Mouse (Mus musculus) cerebellum, adult 11 months (tissue): ENCODE measurements around the gene Bmpr1b.
"Not testable (repeated sequence)": the region's sequence is repeated elsewhere in the genome, so short reads cannot be mapped to it uniquely, and the experiment has no call there.

Source experiments
- DNase-seq: peaks from one replicate; pipeline ENCODE4 v3.0.0; 2022

Bmpr1b gene

GRCm38 (mm10) chr3:142168863-142169521 lies at the start of gene Bmpr1b:
Gene Bmpr1b, minus strand, starts transcription at chr3:142169425.
- DNase-seq: peak; percentile 8

DNA sequence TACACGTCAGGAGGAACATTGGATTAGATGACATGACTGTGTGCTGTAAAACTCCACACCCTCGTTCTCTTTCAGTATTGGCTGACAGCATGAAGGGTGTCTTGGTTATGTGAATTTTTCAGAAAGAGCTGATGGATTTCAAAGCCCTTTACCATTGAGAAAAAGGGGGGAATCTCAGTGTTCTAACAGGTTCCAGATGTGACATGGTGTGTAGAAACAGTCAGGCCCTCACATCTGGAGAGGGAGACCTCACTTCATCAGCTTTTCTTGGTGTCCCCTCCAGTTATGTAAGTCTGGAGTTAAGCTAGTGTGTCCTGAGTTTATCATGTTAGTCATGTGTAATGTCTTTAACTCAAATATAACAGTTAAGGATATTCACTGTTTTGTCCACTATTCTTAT lies 43.6 kb upstream of the Bmpr1b start:
- DNase-seq: no peak

DNA sequence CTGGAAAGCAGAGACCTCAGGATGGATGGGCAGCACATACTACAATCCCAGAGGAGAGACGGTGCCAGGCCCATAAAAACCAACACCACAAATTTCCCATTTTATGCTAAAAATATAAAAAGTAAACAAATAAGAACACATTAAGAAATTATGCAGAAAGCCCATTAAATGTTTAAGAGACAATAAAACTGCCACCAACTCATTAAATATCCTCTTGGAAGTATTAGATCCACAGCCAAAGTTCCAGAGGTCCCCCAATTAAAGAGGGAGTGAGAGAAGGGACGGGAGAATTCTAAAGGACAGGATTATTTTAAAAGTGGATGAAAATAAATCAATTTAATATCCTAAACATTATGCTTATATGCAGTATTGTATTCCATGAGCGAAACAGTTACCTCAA lies 43.0 kb upstream of the Bmpr1b start:
- DNase-seq: no peak

GRCm38 (mm10) chr3:142209981-142210380 lies 40.8 kb upstream of the Bmpr1b start:
- no peak for DNase-seq

- DNase-seq: no peak
Measured at GRCm38 (mm10) chr3:142209057-142209456, 39.8 kb upstream of the Bmpr1b start.

GRCm38 (mm10) chr3:142207488-142207887 lies 38.3 kb upstream of the Bmpr1b start:
- DNase-seq: no peak

DNA sequence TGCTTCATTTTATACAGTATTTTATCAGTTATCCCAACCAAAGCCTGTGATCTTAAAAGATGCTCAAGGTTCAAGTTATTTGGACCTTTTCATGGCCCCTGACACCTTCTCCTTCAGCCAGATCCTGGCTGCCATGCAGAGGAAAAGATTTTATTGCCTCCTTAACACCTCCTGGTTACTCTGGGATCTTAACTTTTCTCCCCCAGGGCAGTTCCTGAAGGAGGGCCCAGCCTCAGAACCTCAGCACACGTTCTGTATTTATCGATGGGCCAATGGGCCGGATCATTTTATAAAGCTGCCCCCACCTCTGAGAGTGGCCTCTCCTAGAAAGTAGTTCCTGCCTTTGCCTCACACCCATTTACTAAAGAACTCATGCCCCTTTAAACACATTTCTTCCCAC lies 37.1 kb upstream of the Bmpr1b start:
- DNase-seq: no peak

DNA sequence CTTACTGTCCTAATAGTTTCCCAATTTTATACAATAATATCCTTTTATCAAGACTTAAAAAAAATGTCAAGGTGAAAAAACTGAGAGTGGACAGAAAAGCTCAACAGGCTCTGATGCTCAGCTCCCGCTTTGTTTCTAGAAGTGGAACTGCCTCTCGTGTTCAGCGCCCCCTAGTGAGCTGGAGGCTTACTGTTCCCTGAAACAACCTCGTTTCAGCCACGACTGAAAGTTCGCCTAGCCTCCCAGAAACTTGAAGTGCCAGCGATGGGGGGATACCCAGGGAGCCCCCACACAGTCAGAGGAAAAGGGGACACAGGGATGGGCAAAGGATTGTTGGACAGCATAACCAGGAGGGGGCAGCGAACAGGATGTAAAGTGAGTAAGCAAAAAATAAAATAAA lies 26.9 kb upstream of the Bmpr1b start:
- DNase-seq: no peak

- not testable (repeated sequence) for DNase-seq
Measured at GRCm38 (mm10) chr3:142191627-142192026, 22.4 kb upstream of the Bmpr1b start.

GRCm38 (mm10) chr3:142186551-142186950 lies 17.3 kb upstream of the Bmpr1b start:
- DNase-seq: no peak

GRCm38 (mm10) chr3:142173996-142174395 lies 4.8 kb upstream of the Bmpr1b start:
- no peak for DNase-seq

DNA sequence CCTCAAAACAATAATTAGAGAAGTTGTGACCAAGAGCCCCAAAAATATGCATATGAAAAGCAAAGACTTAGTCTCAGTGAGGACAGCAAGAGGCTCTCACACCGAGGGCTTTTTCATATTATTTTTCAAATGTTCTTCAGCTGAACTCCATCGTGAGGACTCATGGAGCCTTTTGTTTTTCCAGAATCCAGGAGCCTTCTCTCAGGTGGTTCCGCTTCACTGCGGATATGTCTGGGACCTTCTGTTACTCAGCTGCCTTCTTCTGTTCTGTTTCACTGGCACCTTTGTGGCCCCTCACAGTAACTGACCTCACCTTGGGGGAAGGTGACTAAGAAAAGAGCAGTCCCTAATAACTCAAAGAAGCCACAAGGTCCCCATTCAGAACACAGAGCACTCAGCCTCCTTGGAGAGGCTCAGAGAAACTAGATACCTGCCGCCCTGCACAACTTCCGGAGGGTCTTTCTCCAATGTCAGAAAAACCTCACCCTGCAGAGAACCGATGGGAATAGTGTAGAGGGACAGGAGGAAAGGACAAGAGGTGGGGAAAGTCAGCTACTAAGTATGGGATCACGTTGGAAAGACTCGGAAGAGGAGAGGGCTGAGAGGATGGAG lies 868 bp downstream of the Bmpr1b start:
- no peak for DNase-seq

- no peak for DNase-seq
Measured at GRCm38 (mm10) chr3:142164981-142165380, 4.2 kb downstream of the Bmpr1b start.

GRCm38 (mm10) chr3:142163896-142164295 lies 5.3 kb downstream of the Bmpr1b start:
- no peak for DNase-seq

DNA sequence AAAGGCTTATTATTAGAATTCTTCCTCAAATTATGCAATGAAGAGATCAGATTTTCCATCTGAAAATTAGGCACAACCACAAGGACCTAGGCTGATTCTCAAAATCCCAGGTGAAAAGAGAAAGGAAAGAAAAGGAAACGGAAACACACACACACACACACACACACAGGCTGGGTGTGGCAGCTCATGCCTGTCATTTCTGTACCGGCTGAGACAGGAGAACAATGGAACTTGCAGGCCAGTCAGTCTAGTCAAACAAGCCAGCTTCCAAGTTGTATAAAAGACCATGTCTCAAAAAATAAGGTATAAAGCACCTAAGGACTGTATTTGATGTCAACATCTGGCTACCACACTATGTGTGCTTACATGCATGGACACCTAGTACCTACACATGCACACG lies 7.8 kb downstream of the Bmpr1b start:
- no peak for DNase-seq

DNA sequence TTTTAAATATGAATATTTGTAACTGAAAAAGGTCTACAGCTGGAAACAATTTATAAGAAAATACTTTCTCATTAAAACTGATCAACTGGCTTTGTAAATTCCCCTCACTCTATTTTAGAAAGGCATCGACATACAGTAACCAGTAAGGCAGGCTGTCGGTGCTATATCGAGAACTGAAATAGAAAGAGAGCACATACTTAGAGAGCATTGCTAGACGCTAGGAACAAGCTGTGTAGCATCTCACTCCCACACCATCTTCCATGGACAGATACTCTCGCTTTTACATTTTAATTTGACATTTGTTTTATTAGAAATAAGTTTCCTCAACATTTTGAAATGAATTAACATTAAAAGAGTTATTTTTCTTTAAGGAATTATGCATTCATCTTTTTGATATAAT lies 17.2 kb downstream of the Bmpr1b start:
- DNase-seq: no peak

DNA sequence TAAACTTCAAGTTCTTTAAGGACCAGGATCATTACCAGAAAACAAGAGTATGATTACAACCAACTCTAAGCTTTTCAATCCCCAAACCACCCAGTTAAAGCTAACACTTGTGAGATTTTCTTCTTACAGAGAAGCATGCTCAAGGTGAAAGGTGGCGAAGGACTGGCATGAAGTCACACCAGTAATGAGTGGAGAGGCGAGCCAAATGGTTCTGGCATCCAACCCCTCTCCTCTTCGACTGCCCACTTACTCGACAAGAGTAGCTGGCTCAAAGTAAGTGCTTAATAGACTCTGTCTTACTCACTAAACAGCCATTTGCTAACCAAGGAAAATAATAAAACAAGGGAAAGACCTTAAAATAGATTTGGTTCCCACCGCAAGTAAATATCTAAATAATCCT lies 30.4 kb downstream of the Bmpr1b start:
- no peak for DNase-seq

- DNase-seq: no peak
Measured at GRCm38 (mm10) chr3:142126379-142126778, 42.8 kb downstream of the Bmpr1b start.

- DNase-seq: no peak
Measured at GRCm38 (mm10) chr3:142125556-142125955, 43.7 kb downstream of the Bmpr1b start.

DNA sequence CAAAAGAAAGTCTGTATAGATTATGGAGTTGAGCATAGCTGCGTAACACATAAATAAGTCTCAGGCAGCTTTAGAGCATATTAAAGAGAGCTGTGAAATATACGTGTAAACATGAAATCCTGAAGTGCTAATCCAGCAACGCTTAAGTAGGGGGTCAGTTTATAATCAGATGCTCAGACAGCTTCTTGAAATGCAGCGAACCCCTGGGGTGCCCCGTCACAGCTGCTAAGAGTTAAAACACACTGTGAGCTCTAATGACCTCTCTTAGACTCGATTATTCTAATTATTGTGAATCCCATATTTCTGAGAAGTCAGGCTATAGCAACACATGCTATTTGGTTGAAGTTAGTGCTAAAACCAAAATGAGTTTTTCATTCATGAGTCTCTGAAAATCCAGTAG lies 45.0 kb downstream of the Bmpr1b start:
- DNase-seq: no peak

DNA sequence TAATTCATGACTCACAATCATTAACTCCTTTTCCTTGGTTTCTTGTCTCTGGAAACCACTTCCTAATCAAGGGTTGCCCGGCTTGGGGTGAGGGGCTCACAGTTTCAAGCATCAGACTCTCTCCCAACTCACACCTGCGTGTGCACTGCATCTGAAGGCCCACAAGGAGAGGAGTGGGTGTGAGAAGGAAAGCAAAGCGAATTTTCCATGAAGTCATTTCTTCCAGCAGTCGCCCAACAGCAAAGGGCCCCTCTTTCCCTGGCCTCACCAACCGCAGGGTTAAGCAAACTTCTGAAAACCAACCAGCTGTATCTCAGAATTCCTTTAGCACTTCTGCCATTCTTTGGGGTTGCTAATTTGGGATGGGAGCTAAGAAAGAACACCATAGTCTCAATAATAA lies 46.8 kb downstream of the Bmpr1b start:
- no peak for DNase-seq

DNA sequence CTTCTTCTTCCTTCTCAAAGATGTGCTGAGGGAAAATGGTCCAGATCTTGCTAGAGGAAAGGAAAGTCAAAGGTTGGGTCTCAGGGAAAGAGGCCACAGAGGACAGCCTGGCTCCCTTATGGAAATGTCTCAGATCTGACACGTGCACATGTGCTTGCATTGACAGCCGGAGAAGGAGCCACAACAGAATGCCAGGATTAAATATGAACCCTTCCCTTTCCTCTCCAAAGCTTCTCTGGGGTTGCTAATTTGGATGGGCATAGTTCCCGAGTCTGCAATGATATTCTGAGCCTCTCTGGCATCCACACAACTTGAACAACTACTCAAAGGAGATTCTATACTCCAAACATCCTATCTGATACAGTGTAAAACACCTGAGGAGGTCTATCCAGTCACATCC lies 48.4 kb downstream of the Bmpr1b start:
- no peak for DNase-seq

DNA sequence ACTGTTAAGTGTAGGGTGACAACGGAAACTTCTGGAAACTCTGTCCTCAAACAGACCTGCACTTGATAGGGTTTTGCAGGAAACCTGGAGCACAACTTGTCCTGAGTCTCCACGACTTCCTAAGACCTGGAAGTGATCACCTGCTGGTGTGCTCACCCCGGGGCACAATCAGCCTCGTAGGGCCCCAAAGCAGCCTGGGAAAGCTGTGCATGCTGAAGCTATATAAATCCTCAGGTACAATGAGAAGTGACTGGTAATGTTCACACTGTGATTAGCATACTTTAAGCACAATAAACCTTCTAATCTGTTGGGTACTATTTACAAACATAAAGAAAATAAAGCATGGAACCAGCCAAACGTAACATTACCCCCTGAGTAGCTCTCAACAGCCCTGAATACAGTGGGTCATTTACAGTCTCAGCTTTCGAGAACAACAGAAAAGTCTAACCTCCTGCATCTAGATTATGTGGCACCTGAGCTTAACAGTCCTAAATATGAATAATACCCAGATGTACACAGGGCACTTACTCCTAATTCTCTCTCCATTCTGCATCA lies 54.4 kb downstream of the Bmpr1b start:
- no peak for DNase-seq

DNA sequence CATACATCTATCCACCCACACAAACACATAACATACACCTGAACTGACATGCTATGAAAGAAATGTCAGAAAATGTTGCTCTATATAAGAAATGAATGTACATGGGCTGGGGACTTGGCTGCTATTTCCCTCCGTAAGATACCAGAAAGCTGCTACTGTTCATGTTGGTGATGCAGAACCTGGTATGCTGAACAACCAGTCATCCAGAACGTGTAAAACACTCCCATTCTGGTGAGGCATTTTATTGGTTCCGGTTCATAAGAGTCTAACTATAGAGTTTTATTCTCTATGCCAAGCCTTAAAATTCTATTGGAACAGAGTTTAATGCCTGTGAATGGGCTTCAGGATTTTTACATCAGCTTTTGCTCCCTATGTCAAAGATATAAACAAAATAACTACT lies 55.0 kb downstream of the Bmpr1b start:
- no peak for DNase-seq

DNA sequence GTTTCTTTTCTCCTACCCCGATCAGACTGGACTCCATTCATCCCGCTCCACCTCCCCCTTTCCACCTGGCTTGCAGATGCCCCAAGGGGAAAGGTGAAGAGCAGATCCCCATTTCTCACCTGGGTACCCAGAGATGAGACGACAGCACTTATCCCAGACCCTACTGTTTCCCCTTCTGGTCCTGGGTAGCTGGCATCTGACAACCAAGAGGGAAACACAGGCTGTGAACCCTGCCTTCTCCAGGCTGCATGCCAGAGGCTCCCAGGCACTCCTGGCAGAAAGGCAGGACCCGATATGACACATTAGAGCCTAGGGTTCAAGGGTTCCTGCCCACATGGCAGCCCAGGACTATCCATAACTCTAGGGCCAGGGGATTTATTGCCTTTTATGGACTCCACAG lies 56.0 kb downstream of the Bmpr1b start:
- DNase-seq: no peak
